Mouse (Mus musculus) adrenal gland (tissue): ENCODE results near the gene Ihh.

Experiments
- intact Hi-C: fragments of 180-260 bp; cut with DNase I; formaldehyde crosslinking; loops from one replicate; pipeline ENCODE4 v1.15.1; 2025
- microRNA-seq, 2 experiments: library from miRNA; unstranded; fragments of <30 nt; microRNA quantifications; one replicate each; pipeline ENCODE4; 2019

Gene Ihh

GRCm38 (mm10) chr1:74947986-74948670 lies 3.3 kb downstream of the Ihh start:
- intact Hi-C loops = loop anchor here (5.0 to 10.0 kb wide), 2 partner anchors 69 to 307 kb away; no protein-coding TSS in a partner anchor

DNA sequence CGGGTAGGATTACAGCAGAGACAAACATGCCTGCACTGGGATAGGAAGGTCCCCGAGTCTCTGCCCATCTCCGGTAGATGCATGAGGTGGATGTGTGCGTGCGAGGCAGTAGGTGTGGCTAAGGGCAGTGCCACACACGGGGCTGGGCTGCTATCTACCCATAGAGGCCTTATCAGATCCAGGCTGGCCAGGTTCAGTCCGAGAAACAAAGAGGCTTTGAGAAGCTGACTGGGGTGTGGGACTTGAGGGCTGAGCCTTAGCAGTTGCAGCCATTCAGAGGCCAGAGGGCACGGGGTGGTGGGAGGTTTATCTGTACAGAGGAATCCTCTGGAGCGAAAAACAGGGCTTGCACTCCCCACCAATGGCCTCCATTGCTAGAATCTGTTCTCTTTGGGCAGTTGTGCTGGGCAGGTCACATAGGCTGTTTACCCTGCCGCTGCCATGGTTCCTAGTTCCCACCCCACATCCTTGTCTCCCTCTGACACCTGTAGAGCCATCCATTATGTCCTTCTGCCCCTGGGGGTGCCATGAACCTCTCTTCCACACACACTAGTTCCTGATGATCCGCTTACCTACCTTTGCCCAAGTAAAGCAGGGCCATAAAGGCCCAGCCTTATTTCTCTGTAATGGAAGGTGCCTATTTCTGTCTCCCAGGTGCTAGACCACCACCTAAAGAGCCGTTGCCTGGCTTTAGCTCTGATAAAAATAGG lies 9.7 kb downstream of the Ihh start:
- intact Hi-C loops = loop anchor here (10.0 kb wide), 1 partner anchor 313 kb away; no protein-coding TSS in a partner anchor

DNA sequence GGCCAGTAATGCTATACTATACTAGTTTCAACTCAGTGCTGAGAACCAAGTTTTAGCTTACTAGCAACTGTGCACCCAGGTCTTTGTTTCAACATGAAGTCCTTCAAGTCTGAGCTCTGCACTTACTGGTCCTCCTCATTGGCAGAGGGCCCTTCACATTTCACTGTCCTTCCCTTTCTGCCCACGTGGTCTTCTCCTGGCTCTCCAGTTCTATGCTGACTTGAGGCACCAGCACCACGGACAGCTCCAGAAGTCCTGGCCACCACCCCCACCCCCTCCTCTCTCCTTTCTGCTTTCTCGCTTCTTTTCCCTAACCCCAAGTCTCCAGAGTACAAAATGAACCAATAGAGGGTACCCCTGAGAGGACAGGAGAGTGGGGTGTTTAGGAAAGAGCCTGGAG lies 11.7 kb downstream of the Ihh start:
- intact Hi-C loops = loop anchor here (10.0 kb wide), 1 partner anchor 315 kb away; no protein-coding TSS in a partner anchor

GRCm38 (mm10) chr1:74936221-74936830 lies 15.1 kb downstream of the Ihh start:
- intact Hi-C loops = no loop called here

DNA sequence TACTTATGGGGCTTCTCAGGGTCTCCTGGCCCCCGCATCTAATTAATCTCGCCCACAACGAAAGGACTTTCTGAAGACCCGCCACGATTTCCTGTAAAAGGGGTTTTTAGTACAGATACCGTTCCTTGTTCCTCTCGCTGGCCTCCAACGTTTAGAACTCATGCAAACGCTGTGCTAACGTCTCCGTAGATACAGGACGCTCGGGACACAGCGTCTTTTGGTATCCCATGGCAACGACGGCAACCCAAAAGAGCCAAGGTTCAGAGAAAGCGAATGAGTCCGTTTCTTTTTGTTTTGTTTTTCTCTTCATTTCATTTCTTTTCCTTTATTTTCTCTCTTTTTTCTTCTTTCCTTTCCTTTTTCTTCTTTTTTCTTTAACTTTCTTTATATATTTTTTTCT lies 16.1 kb downstream of the Ihh start, which contains the start of gene Cfap65:
Gene Cfap65, minus strand, starts transcription at position 198 of the 400 bp plus-strand sequence.
- intact Hi-C loops = no loop called here

- intact Hi-C loops = loop anchor here (5.0 kb wide), 1 partner anchor 90 kb away; no protein-coding TSS in a partner anchor
Measured at GRCm38 (mm10) chr1:74927621-74928296, 23.7 kb downstream of the Ihh start.

DNA sequence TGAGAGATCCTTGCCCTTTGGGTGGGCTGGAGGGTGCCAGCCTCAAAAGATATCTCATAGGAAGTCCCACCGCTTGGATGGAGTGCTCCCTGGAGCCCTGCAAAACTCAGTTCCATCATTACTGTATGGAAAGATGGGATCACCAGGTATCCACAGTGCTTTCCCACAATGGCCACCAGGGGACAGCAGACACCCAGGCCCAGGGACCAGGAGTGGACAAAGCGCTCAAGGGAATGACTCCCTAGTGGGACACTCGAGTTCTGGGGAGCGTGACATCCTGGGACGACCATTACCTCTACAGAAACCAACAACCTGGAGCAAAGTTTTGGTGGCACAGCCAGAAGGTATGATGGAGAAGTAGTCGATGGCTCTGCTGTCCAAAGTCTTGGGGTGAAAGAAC lies 24.8 kb downstream of the Ihh start:
- intact Hi-C loops = loop anchor here (5.0 kb wide), 1 partner anchor 91 kb away; no protein-coding TSS in a partner anchor

GRCm38 (mm10) chr1:74924464-74924863 lies 27.0 kb downstream of the Ihh start:
- intact Hi-C loops = no loop called here

GRCm38 (mm10) chr1:74915706-74916105 lies 35.8 kb downstream of the Ihh start:
- intact Hi-C loops = no loop called here

GRCm38 (mm10) chr1:74902191-74902590 lies 49.3 kb downstream of the Ihh start:
- intact Hi-C loops = no loop called here

DNA sequence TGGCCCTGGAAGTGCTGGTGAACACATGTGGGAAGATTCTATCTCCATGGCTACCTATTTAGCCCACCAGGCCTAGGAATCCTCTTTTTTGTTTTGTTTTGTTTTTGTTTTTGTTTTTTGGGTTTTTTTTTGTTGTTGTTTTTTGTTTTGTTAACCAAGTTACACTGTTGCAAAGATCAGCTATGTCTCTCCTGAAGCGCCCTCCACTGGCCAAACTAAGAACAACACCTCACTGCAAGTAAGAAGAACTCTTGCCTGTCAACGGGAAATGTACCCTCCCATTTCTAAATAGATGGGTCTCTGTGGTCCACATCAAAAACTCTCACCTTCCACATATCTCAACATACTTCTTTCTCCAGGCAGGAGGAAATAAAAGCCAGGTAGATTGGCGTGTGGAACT lies 49.8 kb downstream of the Ihh start:
- intact Hi-C loops = no loop called here

DNA sequence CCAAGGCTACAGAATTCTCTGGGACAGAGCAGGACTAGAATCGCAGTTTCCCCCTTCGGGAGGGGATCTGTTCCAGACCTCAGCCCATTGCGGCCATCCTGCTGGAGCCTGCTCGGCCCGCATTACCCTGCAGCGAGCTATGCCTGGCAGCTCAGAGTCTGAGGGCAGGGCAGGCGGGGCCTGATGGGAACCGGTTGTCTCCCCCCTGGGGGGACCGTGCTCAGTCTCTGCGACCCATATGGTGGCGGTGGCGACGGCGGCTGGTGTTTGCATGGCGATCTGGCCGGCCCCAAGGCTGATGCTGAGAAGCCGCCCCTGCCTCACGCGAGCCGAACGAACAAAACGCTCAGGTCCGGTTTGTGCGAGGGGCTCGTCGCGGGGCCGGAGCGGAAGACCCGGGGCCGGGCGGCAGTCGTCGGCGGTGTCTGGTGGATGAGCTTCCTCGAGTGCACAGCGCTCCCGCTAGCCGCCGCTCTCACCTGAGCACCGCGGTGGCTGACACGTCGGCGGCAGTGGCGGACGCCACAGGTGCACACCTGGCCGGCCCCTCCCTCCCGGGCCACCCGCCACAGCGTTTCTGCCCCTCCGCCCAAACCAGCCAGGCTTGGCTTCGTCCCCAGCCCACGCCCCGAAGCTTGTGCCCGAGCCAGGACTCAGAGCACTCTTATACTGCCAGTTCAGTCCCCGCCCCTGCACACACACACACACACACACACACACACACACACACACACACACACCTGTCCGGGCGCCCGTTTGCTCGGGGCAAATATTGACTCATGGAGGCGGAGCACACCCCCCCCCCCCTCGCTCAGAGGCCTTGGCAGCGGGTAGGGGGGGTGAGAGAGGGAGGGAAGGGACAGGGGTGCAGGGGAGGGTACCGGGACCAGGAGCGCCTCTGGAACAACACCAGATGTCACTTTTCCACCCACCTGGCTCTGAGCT lies 50.9 kb downstream of the Ihh start:
- intact Hi-C loops = no loop called here

DNA sequence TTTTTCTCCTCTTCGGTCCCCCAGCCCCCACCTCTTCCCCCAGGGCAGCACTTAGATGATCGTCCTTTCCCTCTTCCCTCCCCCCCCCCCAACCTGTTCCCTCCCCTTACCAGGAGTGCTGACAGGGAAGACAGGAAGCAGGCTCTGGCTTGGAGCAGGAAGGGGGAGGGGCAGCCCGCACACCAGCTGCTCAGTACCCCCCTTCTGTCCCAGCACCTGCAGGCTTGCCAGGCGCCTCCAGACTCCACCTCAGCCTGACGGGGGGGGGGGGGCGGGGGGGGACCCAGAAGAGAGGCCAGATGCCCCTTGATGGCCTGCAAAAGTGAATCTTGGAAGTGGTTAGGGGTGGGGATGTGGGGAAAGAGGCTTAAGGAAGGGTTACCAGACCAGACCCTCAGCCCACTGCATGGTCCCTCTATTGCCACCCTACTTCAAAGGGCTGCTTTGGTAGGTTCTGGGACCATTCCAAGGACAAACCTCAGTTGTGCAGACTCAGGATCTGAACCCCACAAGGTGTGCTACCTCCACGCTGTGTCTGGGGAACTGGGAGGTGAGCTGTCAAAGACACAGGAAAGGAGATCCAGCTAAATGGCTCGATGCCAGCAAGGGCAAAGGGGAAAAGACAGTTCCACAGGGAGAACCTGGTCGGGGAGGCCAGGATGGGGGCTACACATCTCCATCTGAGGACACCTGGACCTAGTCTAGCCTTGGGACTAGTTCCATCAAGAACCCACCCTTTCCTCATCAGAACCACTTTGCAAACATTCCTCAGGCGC lies 52.6 kb downstream of the Ihh start:
- intact Hi-C loops = no loop called here

DNA sequence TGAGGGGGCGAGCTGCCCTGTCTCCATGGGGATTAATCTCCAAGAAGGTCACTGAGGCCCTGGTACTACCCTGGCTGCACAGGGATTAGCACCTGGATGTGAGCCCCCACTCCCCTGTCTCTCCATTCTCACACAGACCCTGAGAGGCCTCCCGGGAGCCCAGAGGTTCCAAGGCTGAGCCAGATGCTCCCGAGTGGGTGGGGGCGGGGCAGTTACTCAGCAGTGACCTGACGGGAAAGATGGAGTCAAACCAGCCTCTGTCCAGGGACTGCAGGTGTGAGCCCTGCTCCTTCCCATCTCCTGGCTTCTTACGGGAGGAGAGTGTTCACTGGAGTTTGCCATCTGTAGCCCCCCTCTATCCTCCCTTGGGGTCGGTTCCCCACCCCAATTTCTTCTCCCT lies 53.5 kb downstream of the Ihh start:
- intact Hi-C loops = no loop called here

Small RNA genes within 50 kb of the gene (microRNA-seq; reads per million reads assigned to microRNA genes)
- 56,670 to 79,993 reads per million in 2 experiments for gene Mir375
